Mouse (Mus musculus) ES-Bruce4 (cell line): ENCODE data around the gene Matn1.

Experiments used
- CTCF ChIP-seq: IDR thresholded peaks from one replicate; pipeline ENCODE4 v1.8.1; 2011; ENCODE audit warnings: low read depth, low read length
- EP300 ChIP-seq: IDR thresholded peaks from 2 replicates; pipeline ENCODE4 v1.6.1; 2011; ENCODE audit warnings: low read depth, low read length; ENCODE audit not compliant: insufficient read depth

DNA sequence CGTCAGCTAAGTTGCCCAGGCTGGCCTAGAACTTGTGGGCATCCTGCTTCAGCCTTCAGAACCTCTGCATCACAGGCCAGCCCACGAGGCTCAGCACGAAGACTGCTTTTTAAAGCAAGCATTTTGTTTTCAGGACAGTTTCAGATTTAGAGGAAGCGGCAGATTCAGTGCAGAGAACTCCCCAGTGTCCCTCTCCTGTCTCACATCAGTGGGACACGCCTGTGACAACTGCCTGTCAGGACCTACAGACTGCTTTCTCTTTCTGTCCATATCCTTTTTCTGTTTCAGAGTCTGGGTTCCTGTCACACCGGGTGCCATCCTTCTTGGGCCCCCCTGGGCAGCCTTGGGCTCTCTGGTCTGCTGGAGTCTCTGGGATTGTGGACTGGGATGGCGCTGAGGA is 27.5 kb upstream of the Matn1 start:
- TF ChIP-seq CTCF (no peak), EP300 (no peak)
